Mouse (Mus musculus) embryonic fibroblast, embryonic 13.5 days (primary cell): ENCODE measurements around the gene Zmynd12.

Source experiments
- CTCF ChIP-seq: IDR thresholded peaks from 2 replicates; pipeline ENCODE4 v1.5.1; 2011; ENCODE audit warnings: mild to moderate bottlenecking, control low read depth, low read length, moderate library complexity, borderline replicate concordance; ENCODE audit not compliant: insufficient read depth
- POLR2A ChIP-seq: IDR thresholded peaks from 2 replicates; pipeline ENCODE4 v1.6.1; 2011; ENCODE audit warnings: low read depth, mild to moderate bottlenecking, control low read depth, low read length, moderate library complexity

DNA sequence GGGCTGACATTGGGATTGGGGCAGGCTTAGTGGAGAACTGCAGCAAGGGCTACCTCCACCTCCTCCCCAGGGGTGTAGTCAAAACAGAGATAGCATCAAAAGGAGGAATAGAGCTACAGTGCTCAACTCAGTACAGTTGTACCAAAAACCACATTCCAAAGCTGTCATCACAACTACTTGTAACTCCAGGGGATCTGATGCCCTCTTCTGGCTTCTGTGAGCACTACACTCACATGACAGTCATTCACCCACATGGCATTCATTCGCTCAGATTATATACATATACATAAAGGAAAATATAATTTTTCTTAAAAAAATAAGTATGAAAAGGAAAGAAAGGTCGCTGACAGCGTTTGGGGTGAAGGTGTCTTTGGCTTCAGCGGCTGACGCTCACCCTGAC is 37.7 kb downstream of the Zmynd12 start:
- TF ChIP-seq CTCF = no peak
- no peak for TF ChIP-seq POLR2A
